Mouse (Mus musculus) spleen, adult 2 months (tissue): ENCODE measurements around the gene Grm1.

ENCODE experiments used
- CTCF ChIP-seq: fragments of 200-500 bp; IDR thresholded peaks from 2 replicates; pipeline ENCODE4 v1.5.1; 2011; ENCODE audit warnings: mild to moderate bottlenecking, inconsistent platforms; ENCODE audit not compliant: insufficient read depth, insufficient read length, insufficient replicate concordance; ENCODE audit errors: extremely low read depth
- POLR2A ChIP-seq: fragments of 200-500 bp; IDR thresholded peaks from 2 replicates; pipeline ENCODE4 v1.6.1; 2011; ENCODE audit warnings: low read depth, low read length, inconsistent platforms

DNA sequence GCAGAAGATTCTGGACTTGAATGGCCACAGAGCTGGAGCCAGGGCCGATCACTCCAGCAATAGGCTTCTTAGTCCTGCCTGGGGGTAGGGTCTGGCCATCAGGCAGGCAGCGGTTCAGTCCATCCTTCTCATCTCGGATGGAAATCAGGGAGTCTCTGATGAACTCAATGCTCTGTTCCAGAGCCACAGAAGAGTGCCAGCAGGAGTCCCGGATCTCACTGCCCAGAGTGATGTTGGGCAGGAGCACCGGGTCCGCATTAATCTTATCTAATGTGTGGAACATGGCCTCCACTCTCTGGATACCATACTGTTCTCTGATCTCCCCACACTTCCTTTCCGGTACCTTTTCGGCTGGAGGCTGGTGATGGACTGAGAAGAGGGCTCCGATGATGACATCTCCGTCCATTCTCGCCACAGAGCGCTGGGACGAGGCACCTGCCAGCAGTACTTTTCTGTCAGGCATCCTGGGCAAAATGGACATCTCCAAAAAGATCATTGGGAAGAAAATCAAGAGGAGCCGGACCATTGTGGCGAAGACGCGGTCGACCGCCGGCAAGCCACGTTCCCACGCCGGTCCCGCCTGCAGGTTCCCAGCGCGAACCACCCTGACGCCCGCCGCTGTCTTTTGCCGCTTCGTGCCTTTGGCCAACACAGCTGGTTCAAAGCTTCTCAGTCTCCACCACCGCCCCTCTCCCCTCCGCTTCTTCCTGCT lies 2.0 kb downstream of the Grm1 start:
- TF ChIP-seq CTCF (no peak), POLR2A (no peak)
